Mouse (Mus musculus) myocyte (in vitro differentiated cells): ENCODE measurements at regions not wholly inside any gene's neighbourhood (a gene's known extent, or its start where the extent isn't known, plus 50 kb on each side); places are given as distances from the start of the nearest gene placed in this dataset.

Source experiments
- H3K27me3 ChIP-seq: one replicate; pipeline ENCODE4 v1.6.1; 2011; ENCODE audit not compliant: control insufficient read depth, insufficient read depth, insufficient read length
- H3K36me3 ChIP-seq: one replicate; pipeline ENCODE4 v1.6.1; 2011; ENCODE audit not compliant: control insufficient read depth, insufficient read depth
- H3K4me2 ChIP-seq: one replicate; pipeline ENCODE4 v1.6.1; 2011; ENCODE audit warnings: low read depth, control low read depth
- H3K4me3 ChIP-seq: one replicate; pipeline ENCODE4 v1.5.1; 2011; ENCODE audit warnings: mild to moderate bottlenecking, control low read depth, moderate library complexity
- H3K79me2 ChIP-seq: one replicate; pipeline ENCODE4 v1.6.1; 2011; ENCODE audit not compliant: control insufficient read depth, insufficient read depth
- H3ac ChIP-seq: one replicate; pipeline ENCODE4 v1.6.1; 2011; ENCODE audit not compliant: control insufficient read depth, insufficient read length
- CEBPB ChIP-seq: IDR thresholded peaks from 2 replicates; pipeline ENCODE4 v1.6.1; 2011; ENCODE audit warnings: mild to moderate bottlenecking, moderate library complexity; ENCODE audit not compliant: poor library complexity, insufficient read depth, severe bottlenecking
- E2F4 ChIP-seq: IDR thresholded peaks from one replicate; pipeline ENCODE4 v1.6.1; 2011; ENCODE audit warnings: mild to moderate bottlenecking, control low read depth, moderate library complexity; ENCODE audit not compliant: insufficient read depth
- MAX ChIP-seq: IDR thresholded peaks from one replicate; pipeline ENCODE4 v1.6.1; 2011; ENCODE audit warnings: low read depth, mild to moderate bottlenecking, control low read depth
- MYOD1 ChIP-seq, 3 experiments: IDR thresholded peaks; one replicate each; pipeline ENCODE4 v1.6.1; 2011; ENCODE audit warnings: control low read depth in 2 of 3, low read depth in 2 of 3, mild to moderate bottlenecking in 2 of 3, moderate library complexity in 1 of 3; ENCODE audit not compliant: insufficient read length in 2 of 3, control insufficient read depth in 1 of 3
- MYOG ChIP-seq, 3 experiments: IDR thresholded peaks; one replicate each; pipeline ENCODE4 v1.6.1; 2011; ENCODE audit warnings: control low read depth in 2 of 3, low read depth in 2 of 3, mild to moderate bottlenecking in 2 of 3; ENCODE audit not compliant: insufficient read length in 2 of 3, control insufficient read depth in 1 of 3, insufficient read depth in 1 of 3
- POLR2A ChIP-seq: IDR thresholded peaks from one replicate; pipeline ENCODE4 v1.6.1; 2011; ENCODE audit warnings: low read depth, mild to moderate bottlenecking, control low read depth, moderate library complexity; ENCODE audit not compliant: insufficient read length
- POLR2AphosphoS2 ChIP-seq: IDR thresholded peaks from one replicate; pipeline ENCODE4 v1.6.1; 2011; ENCODE audit warnings: low read depth, control low read depth; ENCODE audit not compliant: insufficient read length
- REST ChIP-seq: IDR thresholded peaks from one replicate; pipeline ENCODE4 v1.6.1; 2011; ENCODE audit warnings: mild to moderate bottlenecking, control low read depth, moderate library complexity; ENCODE audit not compliant: insufficient read depth, insufficient read length
- SRF ChIP-seq: IDR thresholded peaks from one replicate; pipeline ENCODE4 v1.6.1; 2011; ENCODE audit warnings: low read depth; ENCODE audit not compliant: control insufficient read depth, insufficient read length
- TCF12 ChIP-seq: IDR thresholded peaks from one replicate; pipeline ENCODE4 v1.6.1; 2011; ENCODE audit warnings: mild to moderate bottlenecking, control low read depth; ENCODE audit not compliant: poor library complexity, insufficient read depth, severe bottlenecking
- TCF3 ChIP-seq: IDR thresholded peaks from one replicate; pipeline ENCODE4 v1.6.1; 2011; ENCODE audit warnings: low read depth, control low read depth; ENCODE audit not compliant: insufficient read length
- USF1 ChIP-seq: IDR thresholded peaks from one replicate; pipeline ENCODE4 v1.6.1; 2011; ENCODE audit warnings: low read depth, mild to moderate bottlenecking, control low read depth, moderate library complexity

- H3K79me2 ChIP-seq, result no peaks in the 10 kb centered on the region
- H3K4me3 ChIP-seq, result no peak overlapping the region
- no peak overlapping the region for H3ac ChIP-seq
- no peak for TF ChIP-seq TCF12
- no peak for TF ChIP-seq TCF3
- TF ChIP-seq SRF, result no peak
- no peak for TF ChIP-seq CEBPB
- TF ChIP-seq E2F4, result no peak
- TF ChIP-seq POLR2AphosphoS2, result no peak
- H3K36me3 ChIP-seq, result no peaks in the 10 kb centered on the region
- no peak overlapping the region for H3K4me2 ChIP-seq
- H3K27me3 ChIP-seq, result no peaks in the 10 kb centered on the region
These were observed 485.7 kb downstream of the Tecrl start for GRCm38 (mm10) chr5:82869264-82869663.

DNA sequence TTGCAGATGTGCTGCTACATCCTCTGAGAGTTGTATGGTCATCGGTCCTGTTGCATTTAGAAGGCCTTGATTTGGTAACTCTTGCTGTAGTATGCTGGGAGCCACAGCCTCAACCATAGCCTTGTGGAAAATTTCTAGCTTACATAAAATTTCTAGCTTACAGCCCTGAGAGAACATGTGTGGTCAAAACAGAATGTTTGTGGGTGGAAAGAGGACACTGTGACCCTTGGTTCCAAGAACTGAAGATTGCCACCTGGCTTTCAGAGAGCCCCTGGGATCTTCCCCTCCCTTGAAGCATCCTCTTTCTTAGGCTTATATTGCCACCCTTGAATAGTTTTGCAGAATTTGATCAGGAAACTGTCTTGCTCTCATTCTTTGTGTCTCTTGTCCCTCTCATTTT, 490.6 kb downstream of the Tecrl start:
- no peaks in the 10 kb centered on the region for H3K36me3 ChIP-seq
- no peaks in the 10 kb centered on the region for H3K27me3 ChIP-seq
- no peaks in the 10 kb centered on the region for H3K79me2 ChIP-seq
- TF ChIP-seq MAX, result no peak
- TF ChIP-seq TCF12, result no peak
- TF ChIP-seq USF1, result no peak
- no peak for TF ChIP-seq POLR2AphosphoS2
- no peak for TF ChIP-seq REST
- TF ChIP-seq MYOD1 (IDR thresholded peaks at IDR 0.05; ENCODE audit: control insufficient read depth in 1 of 3, insufficient read length in 2 of 3, low read depth in 2 of 3), result no peak
- no peak for TF ChIP-seq POLR2A
- no peak for TF ChIP-seq CEBPB
- TF ChIP-seq MYOG (IDR thresholded peaks at IDR 0.05; ENCODE audit: control insufficient read depth in 1 of 3, insufficient read depth in 1 of 3, insufficient read length in 2 of 3, low read depth in 2 of 3), result no peak
- no peak for TF ChIP-seq SRF
- TF ChIP-seq E2F4, result no peak
- no peak for TF ChIP-seq TCF3
- H3ac ChIP-seq, result no peak overlapping the region
- no peak overlapping the region for H3K4me3 ChIP-seq
- H3K4me2 ChIP-seq, result no peak overlapping the region

DNA sequence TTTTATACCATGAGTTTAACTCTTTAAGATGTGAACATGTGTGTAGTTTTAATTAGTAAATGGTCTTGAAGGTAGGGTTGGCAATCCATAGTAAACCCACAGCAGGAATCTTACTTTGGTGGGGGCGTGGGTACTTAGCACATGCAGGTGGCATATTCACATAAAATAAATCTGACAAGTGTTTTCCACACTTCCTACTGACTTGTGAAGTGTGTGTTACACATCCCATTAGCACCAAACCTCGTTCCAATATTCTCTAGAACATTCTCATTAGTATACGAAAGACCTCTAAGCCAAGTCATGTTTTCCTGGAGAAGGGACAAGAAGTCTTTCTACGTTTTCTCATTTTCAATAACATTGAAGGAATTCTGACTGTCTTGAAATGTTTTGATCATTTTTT, 529.7 kb downstream of the Tecrl start:
- no peak for TF ChIP-seq REST
- TF ChIP-seq TCF12, result no peak
- TF ChIP-seq TCF3, result no peak
- TF ChIP-seq USF1, result no peak
- no peak for TF ChIP-seq POLR2AphosphoS2
- no peak for TF ChIP-seq POLR2A
- TF ChIP-seq MYOD1 (IDR thresholded peaks at IDR 0.05; ENCODE audit: control insufficient read depth in 1 of 3, insufficient read length in 2 of 3, low read depth in 2 of 3), result no peak
- no peak for TF ChIP-seq CEBPB
- TF ChIP-seq E2F4, result no peak
- TF ChIP-seq SRF, result no peak
- TF ChIP-seq MAX, result no peak
- TF ChIP-seq MYOG (IDR thresholded peaks at IDR 0.05; ENCODE audit: control insufficient read depth in 1 of 3, insufficient read depth in 1 of 3, insufficient read length in 2 of 3, low read depth in 2 of 3), result no peak
- no peak overlapping the region for H3K4me3 ChIP-seq
- H3K36me3 ChIP-seq, result no peaks in the 10 kb centered on the region
- H3K27me3 ChIP-seq, result no peaks in the 10 kb centered on the region
- no peaks in the 10 kb centered on the region for H3K79me2 ChIP-seq
- H3ac ChIP-seq, result no peak overlapping the region
- H3K4me2 ChIP-seq, result no peak overlapping the region

DNA sequence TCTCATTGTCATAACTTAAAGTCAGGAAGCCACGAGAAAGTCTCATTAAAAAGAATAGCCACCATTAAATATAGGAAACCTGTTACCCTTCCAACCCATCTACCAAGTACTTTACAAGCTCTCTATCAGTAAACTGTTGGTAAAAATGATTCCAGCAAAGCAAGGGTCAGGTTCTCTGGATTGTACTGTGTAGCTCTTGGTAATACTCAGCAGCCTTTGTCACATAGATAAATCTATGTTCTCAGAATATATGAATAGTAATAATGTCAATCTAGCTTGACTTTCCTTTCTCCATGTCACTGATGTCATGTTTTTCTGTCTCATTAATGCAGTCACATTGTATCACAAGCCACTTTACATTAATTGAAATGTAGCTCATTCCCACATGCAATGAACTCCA, 561.8 kb downstream of the Tecrl start:
- H3K4me3 ChIP-seq, result no peak overlapping the region
- no peaks in the 10 kb centered on the region for H3K27me3 ChIP-seq
- no peaks in the 10 kb centered on the region for H3K36me3 ChIP-seq

More for the DNA sequence above, 561.8 kb downstream of the Tecrl start:
- H3K4me2 ChIP-seq, result no peak overlapping the region
- H3ac ChIP-seq, result no peak overlapping the region
- no peaks in the 10 kb centered on the region for H3K79me2 ChIP-seq
- no peak for TF ChIP-seq POLR2A
